Mouse (Mus musculus): ENCODE results near the gene Ano9.

Ano9 gene

GRCm38 (mm10) chr7:141062525-141062924 is 55.1 kb downstream of the Ano9 start:
- DNase-seq (ENCODE audit: low spot score) = no peak

- no peak for DNase-seq (ENCODE audit: low spot score)
Observed at GRCm38 (mm10) chr7:141061269-141061692, 56.3 kb downstream of the Ano9 start.

GRCm38 (mm10) chr7:141060426-141061242 is 57.0 kb downstream of the Ano9 start, which contains the start of gene B4galnt4:
Gene B4galnt4, plus strand, starts transcription at chr7:141061104.
- DNase-seq (ENCODE audit: low spot score) = peak; percentile 52

- DNase-seq (ENCODE audit: low spot score) = no peak
Observed at GRCm38 (mm10) chr7:141059929-141060328, 57.7 kb downstream of the Ano9 start.

- no peak for DNase-seq (ENCODE audit: low spot score)
Observed at GRCm38 (mm10) chr7:141058601-141059341, 58.8 kb downstream of the Ano9 start.

- DNase-seq (ENCODE audit: low spot score) = no peak
Observed at GRCm38 (mm10) chr7:141057541-141057940, 60.1 kb downstream of the Ano9 start.

GRCm38 (mm10) chr7:141056976-141057375 is 60.6 kb downstream of the Ano9 start:
- no peak for DNase-seq (ENCODE audit: low spot score)

- DNase-seq (ENCODE audit: low spot score) = no peak
Observed at GRCm38 (mm10) chr7:141055785-141056184, 61.8 kb downstream of the Ano9 start.

- DNase-seq (ENCODE audit: low spot score) = no peak
Observed at GRCm38 (mm10) chr7:141052421-141052820, 65.2 kb downstream of the Ano9 start.

GRCm38 (mm10) chr7:141052016-141052415 is 65.6 kb downstream of the Ano9 start:
- no peak for DNase-seq (ENCODE audit: low spot score)
